In genomic region chr15:97907801-97908751, GRCm38 (mm10) we compare ENCODE assay signal across 7 mouse cellular contexts. TPM values are rescaled to one million over a fixed set of nuclear protein-coding genes. Genes with fewer than 3 reads are reported as not detected.
DNase-seq lines count a peak whose midpoint lies in the region; ATAC-seq and TF ChIP-seq lines count a peak whose summit lies in the region.

No protein-coding gene starts in this region.

- DNase-seq in MN1 (ENCODE audit: low spot score), result peak; percentile 60
- peak; percentile 58 for DNase-seq in brain, embryonic 14.5 days (ENCODE audit: low read depth)
- DNase-seq in gastrocnemius, adult 18-20 months (ENCODE audit: low spot score), result peak; percentile 24
- peak; percentile 86 for DNase-seq in liver, postnatal 0 days
- peak; percentile 75 for DNase-seq in thymus, postnatal 14 days

- ATAC-seq in inflammation-experienced regulatory T-cells, adult 6 months, result peak; percentile 83
- ATAC-seq in liver, postnatal 0 days, result peak; percentile 86
- ATAC-seq in neural tube, embryonic 13.5 days (ENCODE audit: low read depth), result peak; percentile 53; the same call in 1 of the 2 replicates

- H3K36me3 ChIP-seq in liver, postnatal 0 days (replicated peaks; ENCODE audit: insufficient read depth, low read length), result no peaks in the 10 kb centered on the region
- H3K36me3 ChIP-seq in neural tube, embryonic 13.5 days, result no peaks in the 10 kb centered on the region

- no peak for TF ChIP-seq CTCF in brain, embryonic 14.5 days (IDR thresholded peaks at IDR 0.05; ENCODE audit: borderline replicate concordance, extremely low read depth, insufficient read depth, insufficient read length)
- TF ChIP-seq CTCF in liver, postnatal 0 days (IDR thresholded peaks at IDR 0.05; ENCODE audit: low read depth), result no peak

- peaks cover 12% of the 10 kb centered on the region for H3K4me1 ChIP-seq in liver, postnatal 0 days (ENCODE audit: insufficient read depth)
- peaks cover 13% of the 10 kb centered on the region for H3K4me1 ChIP-seq in neural tube, embryonic 13.5 days (replicated peaks)

- H3K4me3 ChIP-seq in liver, postnatal 0 days (ENCODE audit: low read depth, low read length), result peak overlapping the region; percentile 58
- peak overlapping the region; percentile 39 for H3K4me3 ChIP-seq in neural tube, embryonic 13.5 days

- peak overlapping the region; percentile 92 for H3K4me2 ChIP-seq in liver, postnatal 0 days (ENCODE audit: low read depth, low read length)
- peak overlapping the region; percentile 63 for H3K4me2 ChIP-seq in neural tube, embryonic 13.5 days

- peaks cover 21% of the 10 kb centered on the region for H3K27me3 ChIP-seq in liver, postnatal 0 days (ENCODE audit: insufficient read depth, low read length)
- peaks cover 71% of the 10 kb centered on the region for H3K27me3 ChIP-seq in neural tube, embryonic 13.5 days

- TF ChIP-seq EP300 in liver, postnatal 0 days (IDR thresholded peaks at IDR 0.05; ENCODE audit: low read depth), result no peak

- no peak for TF ChIP-seq POLR2A in brain, embryonic 14.5 days (IDR thresholded peaks at IDR 0.05; ENCODE audit: borderline replicate concordance, extremely low read depth, insufficient read depth, insufficient read length, poor library complexity, severe bottlenecking)

- no peaks in the 10 kb centered on the region for H3K9me3 ChIP-seq in liver, postnatal 0 days (ENCODE audit: low read length)
- no peaks in the 10 kb centered on the region for H3K9me3 ChIP-seq in neural tube, embryonic 13.5 days

- 1% methylated on average over 59 of the region's 59 CpGs for WGBS in liver, postnatal 0 days (ENCODE audit: insufficient replicate concordance)
- WGBS in neural tube, embryonic 13.5 days, result 1% methylated on average over 59 of the region's 59 CpGs

- no peak overlapping the region for H3K27ac ChIP-seq in liver, postnatal 0 days (ENCODE audit: low read depth)
- H3K27ac ChIP-seq in neural tube, embryonic 13.5 days (replicated peaks), result no peak overlapping the region

- H3K9ac ChIP-seq in liver, postnatal 0 days (replicated peaks), result peak overlapping the region; percentile 47
- peak overlapping the region; percentile 43 for H3K9ac ChIP-seq in neural tube, embryonic 13.5 days

RNA-seq across cellular contexts. Expression of gene Vdr, which starts 2.4 kb away (rescaled TPM):
- 0.25 and 0.26 TPM in 2 replicates for polyA plus RNA-seq in brain, embryonic 14.5 days (2012; rRNA removed)
- total RNA-seq in gastrocnemius, adult 18-20 months (2021), result under 1 TPM; 0.09 TPM
- polyA plus RNA-seq in inflammation-experienced regulatory T-cells, adult 6 months (2017; shearing (Covaris generic)), result 1 to 10 TPM in 2 of 3 experiments, under 1 TPM in 1; 0.16 to 2.8 (median 2.1) TPM
- 0.07 and 0.25 TPM in 2 replicates for polyA plus RNA-seq in liver, postnatal 0 days (2015; fragmentation: Nextera tagmentation; extraction: Ambion mirVana)
- polyA plus RNA-seq in neural tube, embryonic 13.5 days (2015; fragmentation: Nextera tagmentation; extraction: Ambion mirVana), result 0.07 TPM in 1 of 2 replicates, not detected in the other

RNA-seq across cellular contexts. Expression of gene Tmem106c, which starts 55.9 kb away (rescaled TPM):
- polyA plus RNA-seq in brain, embryonic 14.5 days (2012; rRNA removed), result 57.7 and 79.8 TPM in 2 replicates
- 1 to 10 TPM; 5.8 to 7.4 TPM for total RNA-seq in gastrocnemius, adult 18-20 months (2021)
- polyA plus RNA-seq in inflammation-experienced regulatory T-cells, adult 6 months (2017; shearing (Covaris generic)), result 10 to 100 TPM; 18.8 to 32.3 (median 28.5) TPM
- polyA plus RNA-seq in liver, postnatal 0 days (2015; fragmentation: Nextera tagmentation; extraction: Ambion mirVana), result 16.1 and 16.4 TPM in 2 replicates
- 45.0 and 49.3 TPM in 2 replicates for polyA plus RNA-seq in neural tube, embryonic 13.5 days (2015; fragmentation: Nextera tagmentation; extraction: Ambion mirVana)

Comparison
In these comparisons a context has a peak if more than half of its experiments do, and no peak if none do; other contexts are left out.
1. DNase-seq: peak in every context shown above with its lines; median percentile 86 in liver, postnatal 0 days; 75 in thymus, postnatal 14 days; 60 in MN1; 58 in brain, embryonic 14.5 days; 24 in gastrocnemius, adult 18-20 months.